Mouse (Mus musculus) limb, embryonic 15.5 days (tissue): ENCODE measurements at regions not wholly inside any gene's neighbourhood (a gene's known extent, or its start where the extent isn't known, plus 50 kb on each side); places are given as distances from the start of the nearest gene placed in this dataset.

ENCODE experiments used
- ATAC-seq: fragments of 200-750 bp; cut with Nextera tagmentation; 2 replicates; pipeline ENCODE4 v1.8.0; 2017; ENCODE audit warnings: low read depth, moderate TSS enrichment; ENCODE audit not compliant: insufficient number of reproducible peaks, low FRiP score, low TSS enrichment
- H3K27ac ChIP-seq: fragments of 300-500 bp; sonication (generic); 2 replicates; pipeline ENCODE4 v1.5.1; 2015; ENCODE audit warnings: moderate library complexity, mild to moderate bottlenecking, inconsistent platforms
- H3K27me3 ChIP-seq: fragments of 300-500 bp; sonication (generic); 2 replicates; pipeline ENCODE4 v1.6.1; 2015; ENCODE audit warnings: inconsistent platforms
- H3K36me3 ChIP-seq: fragments of 300-500 bp; sonication (generic); 2 replicates; pipeline ENCODE4 v1.6.1; 2015; ENCODE audit warnings: inconsistent platforms
- H3K4me1 ChIP-seq: fragments of 300-500 bp; sonication (generic); 2 replicates; pipeline ENCODE4 v1.6.1; 2015; ENCODE audit warnings: inconsistent platforms
- H3K4me2 ChIP-seq: fragments of 300-500 bp; sonication (generic); 2 replicates; pipeline ENCODE4 v1.6.1; 2015; ENCODE audit warnings: mild to moderate bottlenecking, inconsistent platforms
- H3K4me3 ChIP-seq: fragments of 300-500 bp; sonication (generic); 2 replicates; pipeline ENCODE4 v1.5.1; 2015; ENCODE audit warnings: mild to moderate bottlenecking, inconsistent platforms
- H3K9ac ChIP-seq: fragments of 300-500 bp; sonication (generic); 2 replicates; pipeline ENCODE4 v1.6.1; 2015; ENCODE audit warnings: inconsistent platforms
- H3K9me3 ChIP-seq: fragments of 300-500 bp; sonication (generic); 2 replicates; pipeline ENCODE4 v1.6.1; 2016; ENCODE audit warnings: inconsistent platforms
- WGBS: fragments of 180-500 bp; shearing (Covaris S2); methylation state at CpG from one replicate; pipeline ENCODE4 v1.1.7; 2015; 5-methylcytosine and 5-hydroxymethylcytosine counted together

GRCm38 (mm10) chr4:100037868-100038267 is 57.7 kb upstream of the Ror1 start:
- Histone ChIP-seq H3K9me3 (no peaks in the 10 kb centered on the region), H3K27ac (no peak overlapping the region), H3K4me3 (no peak overlapping the region), H3K36me3 (no peaks in the 10 kb centered on the region), H3K9ac (no peak overlapping the region), H3K27me3 (no peaks in the 10 kb centered on the region), H3K4me2 (no peak overlapping the region), H3K4me1 (peaks cover 16% of the 10 kb centered on the region)
- WGBS = 70% methylated on average over 3 of the region's 3 CpGs
- no peak for ATAC-seq

- H3K4me2 ChIP-seq = no peak overlapping the region
- ATAC-seq = no peak
- H3K9ac ChIP-seq = no peak overlapping the region
These were observed 55.9 kb upstream of the Ror1 start for GRCm38 (mm10) chr4:100039741-100040140.

DNA sequence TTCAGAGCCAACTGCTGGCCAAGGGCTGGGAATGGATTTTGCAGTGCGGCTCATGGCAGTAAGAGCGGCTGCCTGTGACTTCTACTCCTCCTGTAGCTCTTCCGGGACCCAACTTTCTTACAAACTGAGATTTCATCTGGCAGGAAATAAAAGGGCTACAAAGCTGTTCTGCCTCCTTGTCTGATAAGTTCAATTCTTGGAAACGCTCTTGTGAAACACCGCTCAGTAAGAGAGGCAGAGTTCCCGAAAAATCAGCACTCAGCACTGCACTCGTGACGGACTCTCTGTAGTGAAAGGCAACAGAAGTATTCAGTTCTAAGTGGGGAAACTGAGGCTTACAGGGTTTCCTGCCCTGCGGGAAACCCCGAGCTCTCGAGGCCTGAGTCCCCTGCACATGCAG is 53.6 kb upstream of the Ror1 start:
- Histone ChIP-seq H3K36me3 (no peaks in the 10 kb centered on the region), H3K9me3 (no peaks in the 10 kb centered on the region), H3K9ac (no peak overlapping the region), H3K4me1 (peaks cover 14% of the 10 kb centered on the region), H3K27me3 (no peaks in the 10 kb centered on the region), H3K27ac (no peak overlapping the region), H3K4me3 (no peak overlapping the region), H3K4me2 (no peak overlapping the region)
- WGBS = 65% methylated on average over 11 of the region's 11 CpGs
- ATAC-seq = no peak

More at GRCm38 (mm10) chr4:100039741-100040140, 55.9 kb upstream of the Ror1 start:
- Histone ChIP-seq H3K9me3 (no peaks in the 10 kb centered on the region), H3K27me3 (no peaks in the 10 kb centered on the region), H3K4me3 (no peak overlapping the region), H3K36me3 (no peaks in the 10 kb centered on the region), H3K27ac (no peak overlapping the region), H3K4me1 (peaks cover 17% of the 10 kb centered on the region)
- 87% methylated on average over 3 of the region's 3 CpGs for WGBS

GRCm38 (mm10) chr4:100045164-100045906 is 50.3 kb upstream of the Ror1 start:
- WGBS = 47% methylated on average over 15 of the region's 15 CpGs

More at GRCm38 (mm10) chr4:100045164-100045906, 50.3 kb upstream of the Ror1 start:
- Histone ChIP-seq H3K4me1 (peaks cover 32% of the 10 kb centered on the region), H3K4me3 (no peak overlapping the region), H3K27ac (0 out of 2 replicates have a peak overlapping the region, but pooled peaks have one; percentile 19), H3K36me3 (no peaks in the 10 kb centered on the region), H3K4me2 (no peak overlapping the region), H3K27me3 (no peaks in the 10 kb centered on the region), H3K9me3 (no peaks in the 10 kb centered on the region), H3K9ac (no peak overlapping the region)
- no peak for ATAC-seq
